Mouse (Mus musculus): ENCODE results near the gene Trmt10b.

GRCm38 (mm10) chr4:45251265-45251664 lies 45.7 kb upstream of the Trmt10b start:
- TF ChIP-seq CTCF (IDR thresholded peaks at IDR 0.05; ENCODE audit: low read depth) (no peak), EP300 (IDR thresholded peaks at IDR 0.05; ENCODE audit: low read depth) (no peak)
